Mouse (Mus musculus): ENCODE data around the gene Btbd35f4. TPM values are rescaled to one million over a fixed set of nuclear protein-coding genes. Genes with fewer than 3 reads are reported as not detected.

Gene Btbd35f4
- polyA plus RNA-seq (2012; rRNA removed), result not detected in 2 replicates

DNA sequence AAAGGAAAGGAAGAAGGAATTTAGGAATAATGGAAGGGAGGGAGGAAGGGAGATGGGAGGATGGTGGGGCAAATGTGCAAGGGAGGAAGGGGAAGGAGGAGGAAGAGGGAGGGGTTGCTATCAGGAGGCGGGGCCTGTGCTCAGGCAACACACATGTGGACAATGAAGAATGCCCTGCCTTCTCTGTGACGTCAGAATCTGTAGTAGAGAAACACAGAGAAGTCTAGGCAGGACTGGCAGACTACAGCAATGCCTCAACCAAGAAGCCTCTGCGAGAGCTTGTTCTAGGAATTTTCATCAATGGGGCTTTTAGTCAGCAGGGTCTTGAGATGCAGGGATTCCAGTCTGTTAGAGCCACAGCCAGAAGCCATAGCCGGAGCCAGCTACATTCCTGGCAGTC lies at the start of gene Btbd35f4:
TSS of gene Btbd35f4 (plus strand) at position 301 of the 400 bp plus-strand sequence.

Other genes starting within 250 kb of the Btbd35f4 start
- gene Btbd35f27, start 151.6 kb downstream of the Btbd35f4 start, polyA plus RNA-seq (2012; rRNA removed), result not detected in 2 replicates

Measured in ovary, adult 2 months (tissue).